Mouse (Mus musculus) intestine, embryonic 15.5 days (tissue): ENCODE measurements around the gene Pold2. TPM values are rescaled to one million over a fixed set of nuclear protein-coding genes. Genes with fewer than 3 reads are reported as not detected.

Source experiments
- ATAC-seq: fragments of 200-750 bp; cut with Nextera tagmentation; 2 replicates; pipeline ENCODE4 v1.8.0; 2017; ENCODE audit warnings: moderate TSS enrichment, moderate library complexity
- H3K27ac ChIP-seq: fragments of 300-500 bp; sonication (generic); 2 replicates; pipeline ENCODE4 v1.5.1; 2015; ENCODE audit warnings: mild to moderate bottlenecking, inconsistent platforms
- H3K27me3 ChIP-seq: fragments of 300-500 bp; sonication (generic); replicated peaks from 2 replicates; pipeline ENCODE4 v1.6.1; 2015; ENCODE audit warnings: inconsistent platforms
- H3K36me3 ChIP-seq: fragments of 300-500 bp; sonication (generic); 2 replicates; pipeline ENCODE4 v1.6.1; 2015; ENCODE audit warnings: inconsistent platforms
- H3K4me1 ChIP-seq: fragments of 300-500 bp; sonication (generic); replicated peaks from 2 replicates; pipeline ENCODE4 v1.6.1; 2015; ENCODE audit warnings: inconsistent platforms
- H3K4me2 ChIP-seq: fragments of 300-500 bp; sonication (generic); replicated peaks from 2 replicates; pipeline ENCODE4 v1.6.1; 2015; ENCODE audit warnings: mild to moderate bottlenecking, inconsistent platforms
- H3K4me3 ChIP-seq: fragments of 300-500 bp; sonication (generic); replicated peaks from 2 replicates; pipeline ENCODE4 v1.5.1; 2015; ENCODE audit warnings: inconsistent platforms
- H3K9ac ChIP-seq: fragments of 300-500 bp; sonication (generic); 2 replicates; pipeline ENCODE4 v1.6.1; 2015; ENCODE audit warnings: inconsistent platforms
- H3K9me3 ChIP-seq: fragments of 300-500 bp; sonication (generic); 2 replicates; pipeline ENCODE4 v1.6.1; 2016; ENCODE audit warnings: inconsistent platforms
- WGBS: fragments of 180-500 bp; shearing (Covaris S2); methylation state at CpG from one replicate; pipeline ENCODE4 v1.1.7; 2015; 5-methylcytosine and 5-hydroxymethylcytosine counted together
- polyA plus RNA-seq: library from polyadenylated mRNA; unstranded; fragments of >200 nt; fragmentation: Nextera tagmentation; extraction: Ambion mirVana; gene quantifications from 2 replicates; pipeline ENCODE4 v1.2.1, GENCODE M21; 2015

The Pold2 gene
- polyA plus RNA-seq, 1 experiment from 2014 or later, result 137 TPM

GRCm38 (mm10) chr11:5908642-5909041 lies 30.6 kb upstream of the Pold2 start:
- Histone ChIP-seq H3K27ac (peak overlapping the region; percentile 62), H3K36me3 (no peaks in the 10 kb centered on the region), H3K4me3 (no peak overlapping the region), H3K9ac (no peak overlapping the region), H3K4me1 (peaks cover 6% of the 10 kb centered on the region; the same call in 1 of the 2 replicates), H3K27me3 (no peaks in the 10 kb centered on the region), H3K9me3 (no peaks in the 10 kb centered on the region), H3K4me2 (0 out of 2 replicates have a peak overlapping the region, but pooled peaks have one; percentile 4)
- peak; percentile 91 for ATAC-seq
- 44% methylated on average over 4 of the region's 4 CpGs for WGBS

DNA sequence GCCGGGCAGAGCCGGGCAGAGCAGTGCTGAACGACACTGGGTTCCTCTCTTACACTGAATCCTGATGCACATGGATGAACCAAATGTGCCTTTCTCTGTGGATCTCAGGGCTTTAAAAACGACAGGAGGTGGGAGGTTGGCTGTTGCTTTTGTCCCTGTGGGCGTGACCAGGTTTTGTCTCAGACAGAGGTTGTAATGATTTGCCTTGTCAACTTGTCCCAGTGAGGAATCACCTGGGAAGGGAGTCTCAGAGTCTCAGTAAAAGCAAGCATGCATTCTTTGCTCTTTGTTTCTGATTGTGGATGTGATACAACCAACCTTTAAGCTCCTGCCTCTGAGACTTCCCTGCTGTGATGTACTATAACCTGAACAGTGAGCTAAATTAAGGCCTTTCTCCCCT lies 29.0 kb upstream of the Pold2 start:
- no peak for ATAC-seq
- Histone ChIP-seq H3K36me3 (no peaks in the 10 kb centered on the region), H3K4me3 (no peak overlapping the region), H3K4me1 (peaks cover 7% of the 10 kb centered on the region), H3K27ac (no peak overlapping the region), H3K27me3 (no peaks in the 10 kb centered on the region), H3K9ac (no peak overlapping the region), H3K4me2 (no peak overlapping the region), H3K9me3 (no peaks in the 10 kb centered on the region)
- WGBS, result 63% methylated on average over 5 of the region's 5 CpGs

GRCm38 (mm10) chr11:5905778-5906518 lies 27.9 kb upstream of the Pold2 start:
- no peaks in the 10 kb centered on the region for H3K36me3 ChIP-seq
- no peak for ATAC-seq

DNA sequence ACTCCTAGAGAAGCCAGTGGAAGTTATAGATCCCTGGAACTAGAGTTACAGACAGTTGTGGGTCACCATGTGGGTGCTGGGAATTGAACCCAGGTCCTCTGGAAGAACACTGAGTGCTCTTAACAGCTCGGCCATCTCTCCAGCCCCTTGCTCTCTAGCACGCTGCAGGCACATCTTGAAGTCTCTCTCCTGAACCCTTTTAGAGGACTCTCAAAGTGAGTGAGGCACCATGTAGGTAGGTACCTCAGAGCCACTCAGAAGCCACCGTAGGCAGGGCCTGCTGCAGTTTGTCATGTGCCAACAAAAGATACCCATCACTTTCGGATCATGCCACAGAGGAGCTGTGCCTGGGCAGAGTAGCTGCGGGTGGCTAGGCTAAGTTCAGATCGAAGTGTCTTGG lies 26.8 kb upstream of the Pold2 start:
- no peak for ATAC-seq
- H3K27me3 ChIP-seq, result no peaks in the 10 kb centered on the region
- 95% methylated on average over 6 of the region's 6 CpGs for WGBS
- no peak overlapping the region for H3K9ac ChIP-seq
- no peak overlapping the region for H3K27ac ChIP-seq
- H3K4me2 ChIP-seq, result no peak overlapping the region
- H3K36me3 ChIP-seq, result no peaks in the 10 kb centered on the region
- H3K9me3 ChIP-seq, result no peaks in the 10 kb centered on the region
- no peak overlapping the region for H3K4me3 ChIP-seq
- H3K4me1 ChIP-seq, result peaks cover 21% of the 10 kb centered on the region

More at GRCm38 (mm10) chr11:5905778-5906518, 27.9 kb upstream of the Pold2 start:
- no peaks in the 10 kb centered on the region for H3K27me3 ChIP-seq
- H3K4me3 ChIP-seq, result no peak overlapping the region
- WGBS, result 85% methylated on average over 10 of the region's 10 CpGs
- H3K9me3 ChIP-seq, result no peaks in the 10 kb centered on the region
- H3K9ac ChIP-seq, result no peak overlapping the region
- H3K4me1 ChIP-seq, result peaks cover 18% of the 10 kb centered on the region
- H3K4me2 ChIP-seq, result no peak overlapping the region
- H3K27ac ChIP-seq, result no peak overlapping the region

DNA sequence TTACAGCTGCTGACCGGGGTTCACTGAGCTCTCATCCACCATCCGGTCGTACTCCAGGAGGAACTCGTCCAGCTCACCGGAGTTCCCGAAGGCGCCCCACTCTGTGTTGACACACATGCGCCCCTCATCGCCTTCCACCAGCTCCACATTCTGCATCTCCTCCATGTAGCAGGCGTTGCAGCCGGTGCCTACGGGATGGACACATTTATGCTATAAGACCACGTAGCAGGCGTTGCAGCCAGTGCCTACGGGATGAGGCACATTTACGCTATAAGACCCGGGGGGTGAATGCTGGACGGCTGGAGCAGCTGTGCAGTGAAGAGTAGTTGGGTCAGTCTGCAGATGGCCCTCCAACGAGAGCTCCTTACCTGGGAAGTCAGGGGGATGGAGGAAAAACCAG lies 26.3 kb upstream of the Pold2 start:
- Histone ChIP-seq H3K9me3 (no peaks in the 10 kb centered on the region), H3K4me2 (no peak overlapping the region), H3K4me1 (peaks cover 21% of the 10 kb centered on the region), H3K9ac (no peak overlapping the region), H3K27ac (no peak overlapping the region), H3K27me3 (no peaks in the 10 kb centered on the region), H3K4me3 (no peak overlapping the region), H3K36me3 (no peaks in the 10 kb centered on the region)
- 74% methylated on average over 19 of the region's 19 CpGs for WGBS
- no peak for ATAC-seq

- Histone ChIP-seq H3K27me3 (no peaks in the 10 kb centered on the region), H3K36me3 (no peaks in the 10 kb centered on the region), H3K9me3 (no peaks in the 10 kb centered on the region), H3K4me3 (no peak overlapping the region), H3K9ac (no peak overlapping the region), H3K4me2 (no peak overlapping the region), H3K4me1 (peaks cover 21% of the 10 kb centered on the region), H3K27ac (no peak overlapping the region)
- ATAC-seq, result no peak
- 76% methylated on average over 2 of the region's 2 CpGs for WGBS
These were observed 25.8 kb upstream of the Pold2 start for GRCm38 (mm10) chr11:5903844-5904243.

GRCm38 (mm10) chr11:5902390-5902789 lies 24.3 kb upstream of the Pold2 start:
- peak overlapping the region; percentile 45; the same call in 1 of the 2 replicates for H3K27ac ChIP-seq
- peak; percentile 15 for ATAC-seq
- peak overlapping the region; percentile 34 for H3K4me3 ChIP-seq
- H3K4me2 ChIP-seq, result peak overlapping the region; percentile 70
- no peaks in the 10 kb centered on the region for H3K9me3 ChIP-seq
- H3K36me3 ChIP-seq, result no peaks in the 10 kb centered on the region
- no peaks in the 10 kb centered on the region for H3K27me3 ChIP-seq
- peaks cover 33% of the 10 kb centered on the region for H3K4me1 ChIP-seq
- peak overlapping the region; percentile 48 for H3K9ac ChIP-seq
- 19% methylated on average over 6 of the region's 6 CpGs for WGBS

DNA sequence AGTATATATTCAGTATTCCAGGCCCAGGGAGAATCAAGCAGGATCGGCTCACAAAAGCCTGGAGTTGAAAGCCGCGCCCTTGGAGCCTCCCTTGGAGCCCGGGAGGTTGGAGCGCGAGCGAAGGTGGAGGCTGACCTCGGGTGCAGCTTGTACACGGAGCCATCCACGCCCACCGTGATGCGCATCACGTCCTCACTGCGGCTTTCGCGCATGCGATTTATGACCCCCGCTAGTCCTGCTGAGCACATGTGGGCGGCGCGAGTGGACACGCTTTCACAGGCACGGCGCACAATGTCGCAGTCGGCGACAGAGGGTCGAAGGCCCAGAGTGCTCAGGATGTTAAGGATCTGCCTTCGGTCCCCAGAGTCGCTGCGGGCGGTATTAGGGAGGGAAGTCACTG lies 23.9 kb upstream of the Pold2 start:
- Histone ChIP-seq H3K9ac (peak overlapping the region; percentile 48), H3K4me2 (peak overlapping the region; percentile 70), H3K36me3 (no peaks in the 10 kb centered on the region), H3K27ac (peak overlapping the region; percentile 45), H3K4me1 (peaks cover 37% of the 10 kb centered on the region), H3K27me3 (no peaks in the 10 kb centered on the region), H3K4me3 (peak overlapping the region; percentile 34), H3K9me3 (no peaks in the 10 kb centered on the region)
- ATAC-seq, result peak; percentile 80
- WGBS, result under 1% methylated on average over 32 of the region's 32 CpGs

- Histone ChIP-seq H3K27me3 (no peaks in the 10 kb centered on the region), H3K4me3 (peak overlapping the region; percentile 34; the same call in 1 of the 2 replicates), H3K4me1 (peaks cover 37% of the 10 kb centered on the region), H3K9ac (peak overlapping the region; percentile 48), H3K36me3 (no peaks in the 10 kb centered on the region), H3K9me3 (no peaks in the 10 kb centered on the region), H3K4me2 (peak overlapping the region; percentile 70), H3K27ac (peak overlapping the region; percentile 45)
- no peak for ATAC-seq
- 38% methylated on average over 3 of the region's 3 CpGs for whole genome bisulfite sequencing
These were observed 23.2 kb upstream of the Pold2 start for GRCm38 (mm10) chr11:5901320-5901719.

- Histone ChIP-seq H3K36me3 (no peaks in the 10 kb centered on the region), H3K9me3 (no peaks in the 10 kb centered on the region), H3K4me2 (no peak overlapping the region), H3K4me3 (no peak overlapping the region), H3K4me1 (peaks cover 45% of the 10 kb centered on the region), H3K9ac (no peak overlapping the region), H3K27me3 (no peaks in the 10 kb centered on the region), H3K27ac (no peak overlapping the region)
- 94% methylated on average over 10 of the region's 10 CpGs for WGBS
- ATAC-seq, result no peak
These were observed 21.2 kb upstream of the Pold2 start for GRCm38 (mm10) chr11:5899286-5899685.

GRCm38 (mm10) chr11:5898531-5898930 lies 20.4 kb upstream of the Pold2 start, which contains the start of gene Myl7:
Myl7 (minus strand) TSS chr11:5898782.
- H3K9me3 ChIP-seq, result no peaks in the 10 kb centered on the region
- H3K4me1 ChIP-seq, result peaks cover 46% of the 10 kb centered on the region
- peak within 1 kb of the TSS; percentile 32 for H3K9ac ChIP-seq
- H3K27ac ChIP-seq, result no peak within 1 kb of the TSS
- no peaks in the 10 kb centered on the region for H3K27me3 ChIP-seq
- peak within 1 kb of the TSS; percentile 42 for H3K4me2 ChIP-seq
- 0 out of 2 replicates have a peak within 1 kb of the TSS, but pooled peaks have one; percentile 3 for H3K4me3 ChIP-seq
- no peaks in the 10 kb centered on the region for H3K36me3 ChIP-seq
- 47% methylated on average over 5 of the region's 5 CpGs for WGBS
- ATAC-seq, result no peak

GRCm38 (mm10) chr11:5897839-5898238 lies 19.7 kb upstream of the Pold2 start:
- H3K4me1 ChIP-seq, result peaks cover 46% of the 10 kb centered on the region
- 0 out of 2 replicates have a peak overlapping the region, but pooled peaks have one; percentile 3 for H3K4me3 ChIP-seq
- no peak overlapping the region for H3K27ac ChIP-seq
- ATAC-seq, result no peak
- H3K4me2 ChIP-seq, result peak overlapping the region; percentile 42
- peak overlapping the region; percentile 32 for H3K9ac ChIP-seq
- no peaks in the 10 kb centered on the region for H3K27me3 ChIP-seq
- 25% methylated on average over 10 of the region's 10 CpGs for WGBS
- no peaks in the 10 kb centered on the region for H3K9me3 ChIP-seq
- no peaks in the 10 kb centered on the region for H3K36me3 ChIP-seq

DNA sequence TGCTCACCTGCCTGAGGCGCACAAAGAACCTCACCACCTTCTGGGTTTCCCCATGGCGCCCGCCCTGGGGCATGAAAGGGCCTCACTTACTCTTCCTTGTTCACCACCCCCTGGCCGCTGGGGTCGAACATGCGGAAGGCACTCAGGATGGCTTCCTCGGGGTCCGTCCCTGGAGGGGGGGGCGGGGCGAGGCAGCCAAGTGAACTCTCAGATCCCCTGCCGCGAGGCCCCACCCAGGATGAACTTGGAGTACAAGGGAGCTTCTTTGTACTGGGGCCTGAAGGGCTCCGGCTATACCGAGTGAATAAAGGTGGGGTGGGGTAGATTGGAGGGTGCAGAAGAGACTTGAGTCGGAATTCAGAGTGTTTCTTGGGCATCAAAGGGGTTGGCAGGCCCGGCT lies 19.1 kb upstream of the Pold2 start:
- H3K36me3 ChIP-seq, result no peaks in the 10 kb centered on the region
- H3K4me2 ChIP-seq, result peak overlapping the region; percentile 42
- peak; percentile 41 for ATAC-seq
- 0 out of 2 replicates have a peak overlapping the region, but pooled peaks have one; percentile 20 for H3K9ac ChIP-seq
- 21% methylated on average over 16 of the region's 16 CpGs for WGBS
- H3K4me3 ChIP-seq, result 0 out of 2 replicates have a peak overlapping the region, but pooled peaks have one; percentile 3
- no peaks in the 10 kb centered on the region for H3K9me3 ChIP-seq
- no peaks in the 10 kb centered on the region for H3K27me3 ChIP-seq
- no peak overlapping the region for H3K27ac ChIP-seq
- H3K4me1 ChIP-seq, result peaks cover 48% of the 10 kb centered on the region
